Mouse (Mus musculus) urinary bladder, postnatal 0 days (tissue): ENCODE results near the gene 1700030J22Rik. TPM values are rescaled to one million over a fixed set of nuclear protein-coding genes. Genes with fewer than 3 reads are reported as not detected.

ENCODE experiments used
- polyA plus RNA-seq: library from polyadenylated mRNA; unstranded; fragments of >200 nt; fragmentation: Nextera tagmentation; extraction: Ambion mirVana; gene quantifications from 2 replicates; pipeline ENCODE4 v1.2.1, GENCODE M21; 2015

Gene 1700030J22Rik
- 0.39 and 0.47 TPM in 2 replicates for polyA plus RNA-seq

DNA sequence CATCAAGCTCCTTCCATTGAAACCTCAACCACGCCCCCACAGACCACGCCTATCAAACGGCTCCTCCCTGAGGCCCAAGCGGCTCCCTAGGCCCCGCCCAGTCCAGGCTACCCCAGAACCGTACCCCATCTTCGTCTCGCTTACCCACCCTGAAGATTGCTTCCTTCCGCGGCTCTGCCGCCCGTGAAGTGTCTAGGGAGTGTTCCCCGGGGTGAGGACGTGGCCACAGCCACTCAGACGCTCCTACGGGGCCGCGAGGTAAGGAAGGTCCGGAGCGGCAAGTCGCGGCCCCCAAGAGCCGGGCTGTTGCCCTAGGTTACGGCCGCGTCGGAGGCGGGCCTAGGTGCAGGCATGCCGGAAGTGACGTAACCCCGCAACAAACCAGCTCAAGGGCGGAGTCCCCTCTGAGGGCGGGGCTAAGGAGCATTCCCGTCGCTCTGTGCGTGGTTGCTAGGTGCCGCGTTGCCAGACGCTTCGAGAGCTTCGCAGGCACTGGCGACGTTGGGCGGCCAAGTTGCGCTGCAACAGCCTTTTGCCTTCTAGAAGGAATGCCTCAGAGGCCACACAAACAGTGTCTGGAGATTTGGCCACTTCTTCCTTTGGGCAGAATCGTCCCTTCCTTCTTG, at the start of gene 1700030J22Rik:
Gene 1700030J22Rik (minus strand): TSS at position 329 of the 626 bp plus-strand sequence.

DNA sequence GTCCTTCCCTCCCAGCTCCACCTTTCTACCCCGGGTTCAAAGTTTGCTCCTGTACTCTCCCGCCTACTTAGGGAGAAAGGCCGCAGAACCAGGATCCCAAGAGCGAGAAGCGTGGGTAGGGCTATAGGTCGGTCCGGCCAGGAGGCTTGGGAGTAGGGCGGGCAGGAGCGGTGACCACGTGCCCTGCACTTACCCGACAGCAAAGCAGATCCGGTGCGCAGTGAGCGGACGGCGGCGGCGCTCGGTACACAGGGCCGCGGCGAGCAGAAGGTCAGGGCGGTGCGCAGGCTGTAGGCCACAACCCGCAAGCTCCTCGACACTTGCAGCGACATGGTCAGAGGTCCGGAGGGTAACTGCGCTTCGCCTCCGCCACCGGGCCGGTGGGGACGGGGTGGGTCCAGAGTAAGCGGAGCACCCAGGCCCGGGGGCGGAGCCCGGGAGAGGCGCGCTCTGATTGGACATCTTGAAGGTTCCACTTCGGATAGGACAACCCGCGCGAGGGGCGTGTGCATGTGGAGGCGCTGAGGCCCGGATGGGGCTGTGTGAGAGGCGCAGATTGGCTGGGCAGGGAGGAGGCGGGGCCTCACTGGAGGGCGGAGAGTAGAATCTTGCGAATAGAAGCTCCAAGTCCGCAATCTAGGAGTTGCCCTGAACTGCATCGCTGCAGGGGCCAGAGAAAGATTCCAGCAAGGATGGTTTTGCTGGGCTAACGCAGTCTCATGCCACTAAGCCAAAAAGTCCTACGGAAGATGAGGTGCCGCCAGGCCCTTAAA, 14.5 kb upstream of the 1700030J22Rik start, which contains the start of gene Gcsh:
Gene Gcsh (minus strand): TSS at position 443 of the 773 bp plus-strand sequence.

DNA sequence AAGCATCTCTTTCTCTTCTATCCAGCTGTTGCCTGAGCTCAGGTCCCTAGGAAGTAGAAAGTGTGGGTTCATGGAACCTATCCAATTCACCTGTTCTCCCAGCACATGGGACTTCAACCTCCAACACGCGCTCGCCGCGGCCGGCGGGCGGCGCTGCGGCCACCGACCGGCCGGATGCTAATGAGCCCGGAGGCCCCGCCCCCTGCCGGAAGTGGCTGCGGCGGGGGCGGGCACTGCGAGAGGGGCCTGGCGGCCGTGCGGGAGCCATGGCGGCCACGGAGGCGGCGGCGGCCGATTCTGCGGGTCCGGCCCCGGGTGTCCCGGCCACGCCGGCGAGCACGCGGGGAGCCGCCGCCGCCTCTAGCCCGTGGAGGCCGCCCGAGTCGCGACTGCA, 35.6 kb downstream of the 1700030J22Rik start, which contains the start of gene Atmin:
Gene Atmin (plus strand): TSS at position 233 of the 394 bp plus-strand sequence.

DNA sequence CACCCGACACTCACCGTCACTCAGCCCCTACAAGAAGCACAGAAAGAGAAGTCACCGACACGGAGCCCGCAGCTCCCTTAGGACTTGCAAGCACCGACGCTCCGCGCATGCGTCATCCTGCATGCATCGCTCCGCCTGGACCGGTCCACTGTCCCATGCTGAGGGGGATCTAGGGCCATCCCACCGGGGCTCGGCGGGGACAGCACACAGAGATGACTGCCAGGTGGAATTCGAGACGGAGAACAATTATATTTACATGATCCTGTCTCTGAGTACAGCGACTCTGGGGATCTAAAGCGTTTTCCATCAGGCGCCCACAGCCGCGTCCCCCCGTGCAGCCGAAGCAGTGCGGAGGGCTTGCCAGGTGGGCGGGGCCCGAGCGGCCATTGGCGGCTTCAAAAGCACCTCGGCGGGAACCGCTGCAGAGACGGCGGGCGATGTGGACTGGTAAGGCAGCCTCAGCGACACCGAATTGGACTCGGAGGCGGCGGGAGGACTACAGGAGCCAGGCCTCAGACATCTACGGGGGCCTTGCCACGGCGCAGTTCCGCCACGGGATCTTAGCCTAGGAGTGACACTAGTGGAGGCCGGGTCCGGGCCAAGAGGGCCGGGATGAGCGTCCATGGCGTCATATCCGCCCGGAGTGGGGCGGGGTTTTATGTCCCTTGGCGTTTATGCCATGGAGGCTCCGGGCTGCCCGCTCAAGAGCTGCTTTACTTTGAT, 57.3 kb downstream of the 1700030J22Rik start, which contains the start of the genes Cmc2 and Cenpn:
Gene Cmc2 (minus strand): TSS at position 119 of the 723 bp plus-strand sequence.
Gene Cenpn (plus strand): TSS at position 394 of the 723 bp plus-strand sequence.

Other genes with a start within 250 kb of the 1700030J22Rik start
- 4.8 and 6.3 TPM in 2 replicates for gene Cdyl2, start 246.0 kb downstream of the 1700030J22Rik start, polyA plus RNA-seq
- 25.7 and 34.0 TPM in 2 replicates for gene Cmc2, start 57.5 kb downstream of the 1700030J22Rik start, polyA plus RNA-seq
- gene Cenpn, start 57.2 kb downstream of the 1700030J22Rik start, polyA plus RNA-seq: 5.9 and 10.4 TPM in 2 replicates
- 4.9 and 5.6 TPM in 2 replicates for gene Atmin, start 35.6 kb downstream of the 1700030J22Rik start, polyA plus RNA-seq
- gene Gcsh, start 14.6 kb upstream of the 1700030J22Rik start, polyA plus RNA-seq: 90.1 and 90.2 TPM in 2 replicates
- gene Pkd1l2, start 103.5 kb upstream of the 1700030J22Rik start, polyA plus RNA-seq: 0.07 and 0.13 TPM in 2 replicates
- gene Bco1, start 116.9 kb upstream of the 1700030J22Rik start, polyA plus RNA-seq: 0.98 and 0.99 TPM in 2 replicates
- gene Gan, start 179.2 kb upstream of the 1700030J22Rik start, polyA plus RNA-seq: 2.0 and 2.5 TPM in 2 replicates